Mouse (Mus musculus) spleen, adult 12 weeks (tissue): ENCODE data around the gene Slc11a1.
"Not testable (repeated sequence)": the region's sequence is repeated elsewhere in the genome, so short reads cannot be mapped to it uniquely, and the experiment has no call there.

Experiments used
- DNase-seq: peaks from one replicate; pipeline ENCODE4 v3.0.0; 2022; ENCODE audit warnings: low spot score

The Slc11a1 gene

DNA sequence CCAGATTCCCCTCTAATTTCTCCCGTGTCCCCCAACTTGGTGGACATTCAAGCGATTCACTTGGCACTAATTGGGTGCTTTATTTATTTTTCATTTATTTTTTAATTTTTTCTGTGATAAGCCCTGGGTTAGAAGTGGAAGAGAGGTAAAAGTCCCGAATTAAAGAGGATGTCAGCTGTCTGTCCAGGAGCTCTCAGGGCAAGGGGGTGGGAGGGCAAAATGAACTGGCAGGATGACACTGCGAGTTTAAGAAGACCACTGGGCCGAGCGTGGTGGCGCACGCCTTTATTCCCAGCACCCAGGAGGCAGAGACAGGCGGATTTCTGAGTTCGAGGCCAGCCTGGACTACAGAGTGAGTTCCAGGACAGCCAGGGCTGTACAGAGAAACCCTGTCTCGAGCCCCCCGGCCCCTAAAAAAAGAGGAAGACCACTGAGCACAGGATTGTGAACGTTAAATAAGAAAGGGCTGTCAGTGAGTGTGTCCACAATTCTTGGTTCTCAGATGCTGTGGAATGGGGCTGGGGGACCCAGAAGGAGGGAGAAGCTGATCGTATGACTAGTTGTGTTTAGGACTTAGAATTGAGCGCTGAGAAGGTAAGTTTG is 12.5 kb downstream of the Slc11a1 start:
- no peak for DNase-seq

DNA sequence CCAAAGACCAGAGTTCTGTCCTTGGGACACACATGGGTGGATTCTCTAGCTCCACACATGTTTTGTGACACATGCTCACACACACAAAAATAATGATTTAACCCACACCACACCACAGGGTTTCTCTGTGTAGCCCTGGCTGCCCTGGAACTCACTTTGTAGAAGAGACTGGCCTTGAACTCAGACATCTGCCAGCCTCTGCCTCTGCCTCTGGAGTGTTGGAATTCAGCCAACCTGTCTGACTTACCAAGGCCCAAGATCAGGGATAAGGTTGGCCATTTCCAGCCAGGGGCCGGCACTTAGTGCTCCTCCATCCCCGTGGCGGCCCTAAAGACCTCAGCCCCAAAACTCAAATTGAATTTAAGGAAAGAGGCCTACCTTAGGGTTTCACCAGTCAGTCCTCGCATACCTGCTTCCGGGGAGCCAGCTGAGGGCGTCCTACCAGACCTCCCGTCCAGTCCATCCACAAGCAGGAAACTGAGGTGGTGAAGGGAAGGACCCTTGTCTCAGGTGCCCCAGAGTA is 13.5 kb downstream of the Slc11a1 start:
- DNase-seq: no peak

DNA sequence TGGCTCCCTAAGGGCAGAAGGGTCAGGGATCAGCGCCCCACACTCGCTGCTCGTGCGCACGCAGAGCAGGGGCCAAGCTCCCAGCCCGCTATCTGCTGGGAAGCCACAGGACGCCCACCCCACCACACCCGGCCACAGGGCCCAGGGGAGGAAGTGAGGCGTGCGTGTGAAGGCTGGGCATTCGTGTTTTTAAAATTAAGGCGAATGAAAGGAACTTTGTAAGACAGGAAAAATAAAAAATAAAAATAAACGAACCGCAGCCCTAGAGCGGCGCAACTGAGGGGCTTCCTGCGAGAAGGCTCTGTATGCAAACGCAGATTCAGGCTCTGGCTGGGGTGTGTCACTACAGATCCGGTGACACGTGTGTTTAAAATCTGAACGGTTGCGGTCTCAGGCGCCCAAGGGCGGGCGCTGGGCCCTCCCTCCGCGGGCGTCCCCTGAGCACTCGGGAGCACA is 14.9 kb downstream of the Slc11a1 start:
- DNase-seq: peak; percentile 39

DNA sequence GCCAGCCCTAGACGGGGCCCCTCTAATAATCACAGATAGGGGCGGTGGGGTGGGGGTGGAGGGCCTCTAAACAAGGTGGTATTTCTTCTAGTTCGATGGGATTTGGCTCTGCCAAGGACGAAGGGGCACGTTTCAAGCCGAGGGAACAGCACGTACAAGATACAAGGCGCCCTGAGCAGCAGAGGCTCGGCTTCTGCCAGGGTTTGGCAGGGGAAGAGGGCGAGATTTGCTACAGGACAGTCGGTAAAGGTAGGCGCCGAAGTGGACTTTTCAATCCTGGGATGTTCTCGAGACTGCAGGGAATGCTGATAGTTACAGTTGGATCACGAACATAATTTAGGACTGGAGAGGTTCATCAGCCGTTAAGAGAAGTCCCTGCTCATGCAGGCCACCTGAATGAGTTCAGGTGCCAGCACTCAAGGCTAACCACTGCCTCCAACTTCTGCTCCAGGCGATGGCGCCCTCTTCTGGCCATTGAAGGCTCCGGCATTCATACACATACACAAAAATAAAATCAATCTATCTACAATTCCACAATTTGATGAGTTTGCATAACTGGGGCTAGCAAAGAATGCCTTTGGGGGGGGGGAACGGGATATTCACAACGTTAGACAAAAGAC is 15.4 kb downstream of the Slc11a1 start:
- peak; percentile 68 for DNase-seq

DNA sequence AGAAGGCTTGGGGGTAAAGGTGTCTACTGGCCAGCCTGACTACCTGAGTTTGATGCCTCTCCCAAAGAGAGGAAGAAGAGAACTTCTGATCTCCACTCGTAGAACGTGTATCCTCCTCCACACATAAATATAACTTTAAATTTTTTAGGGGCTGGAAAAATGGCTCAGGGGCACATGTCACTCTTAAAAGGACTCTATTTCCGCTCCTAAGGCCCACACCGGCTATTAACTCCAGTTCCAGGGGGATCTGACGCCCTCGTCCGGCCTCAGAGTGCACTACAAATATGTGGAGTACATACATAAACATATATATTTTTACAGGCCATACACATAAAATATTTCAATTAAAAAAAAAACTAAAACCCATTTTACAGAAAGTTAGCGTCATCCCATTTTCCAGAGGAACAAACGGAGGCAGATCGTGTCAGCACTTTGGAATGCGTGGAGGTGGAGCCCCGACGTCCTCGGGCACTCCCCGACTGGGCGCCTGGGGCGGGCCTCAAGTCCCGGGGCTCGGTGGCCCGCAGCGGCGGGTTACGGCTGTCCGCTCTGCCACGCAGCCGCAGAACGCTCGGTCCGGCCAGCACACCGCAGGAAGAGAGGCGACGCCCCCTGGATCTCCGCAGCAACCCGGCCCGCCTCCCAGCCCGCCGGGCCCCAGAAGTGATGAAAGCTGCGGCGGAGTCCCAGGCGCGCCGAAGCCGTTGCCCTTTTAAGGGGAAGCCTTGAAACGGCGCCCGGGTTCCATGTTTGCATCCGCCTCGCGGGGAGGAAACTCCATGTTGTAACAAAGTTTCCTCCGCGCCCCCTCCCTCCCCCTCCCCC is 16.1 kb downstream of the Slc11a1 start, which contains the start of gene Ctdsp1:
Gene Ctdsp1, plus strand, starts transcription at position 586 of the 825 bp plus-strand sequence.
- peak; percentile 84 for DNase-seq

DNA sequence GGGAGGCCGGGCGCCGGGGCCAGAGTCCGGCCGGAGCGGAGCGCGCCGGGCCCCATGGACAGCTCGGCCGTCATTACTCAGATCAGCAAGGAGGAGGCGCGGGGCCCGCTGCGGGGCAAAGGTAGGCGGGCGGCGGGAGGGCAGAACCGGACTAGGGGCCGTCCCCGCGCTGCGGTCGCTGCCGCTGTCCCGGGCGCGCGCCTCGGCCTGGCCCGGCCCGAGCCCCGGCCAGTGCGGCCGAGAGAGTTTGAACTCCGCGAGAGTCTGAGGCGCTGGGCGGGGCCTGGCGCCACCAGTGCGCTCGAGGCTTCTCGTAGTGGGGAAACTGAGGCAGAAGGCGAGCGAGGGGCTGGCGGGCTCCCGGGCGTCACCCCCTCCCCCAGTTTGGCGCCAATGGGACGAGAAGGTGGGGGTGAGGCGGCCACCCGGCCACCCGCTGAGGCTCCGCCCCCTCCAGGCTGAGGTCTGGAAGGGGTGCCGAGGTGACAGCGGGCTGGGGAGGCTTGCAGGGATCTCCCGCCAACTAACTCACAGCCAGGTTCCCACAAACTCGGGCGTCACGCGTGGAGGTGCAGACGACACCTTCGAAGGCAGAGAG is 16.9 kb downstream of the Slc11a1 start:
- DNase-seq: peak; percentile 68

DNA sequence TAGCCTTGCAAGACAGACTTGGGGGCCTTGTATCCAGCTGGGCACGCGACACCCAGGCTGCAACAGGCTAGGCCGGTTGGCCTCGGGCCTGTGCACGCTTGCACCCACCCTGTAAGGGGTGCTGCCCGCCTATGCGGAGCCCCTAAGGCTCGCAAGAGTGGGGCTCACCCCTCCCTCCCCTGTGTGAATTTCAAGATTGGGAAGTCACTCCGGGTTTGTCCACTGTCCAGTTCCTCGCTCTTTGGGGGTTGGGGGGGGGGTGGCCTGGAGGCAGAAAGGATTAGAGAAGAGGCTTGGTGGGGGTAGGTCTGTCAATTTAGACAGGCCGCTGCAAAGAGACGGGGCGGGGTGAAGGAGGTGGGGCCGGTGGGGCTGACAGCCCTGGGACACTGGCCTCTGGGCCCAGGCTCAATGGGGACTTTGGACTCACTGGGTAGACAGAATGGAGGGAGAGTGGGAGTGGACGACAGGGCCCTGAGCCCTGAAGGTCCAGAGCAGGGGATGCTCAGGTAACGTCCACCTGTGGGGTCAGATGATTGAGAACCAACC is 17.5 kb downstream of the Slc11a1 start:
- DNase-seq: no peak

DNA sequence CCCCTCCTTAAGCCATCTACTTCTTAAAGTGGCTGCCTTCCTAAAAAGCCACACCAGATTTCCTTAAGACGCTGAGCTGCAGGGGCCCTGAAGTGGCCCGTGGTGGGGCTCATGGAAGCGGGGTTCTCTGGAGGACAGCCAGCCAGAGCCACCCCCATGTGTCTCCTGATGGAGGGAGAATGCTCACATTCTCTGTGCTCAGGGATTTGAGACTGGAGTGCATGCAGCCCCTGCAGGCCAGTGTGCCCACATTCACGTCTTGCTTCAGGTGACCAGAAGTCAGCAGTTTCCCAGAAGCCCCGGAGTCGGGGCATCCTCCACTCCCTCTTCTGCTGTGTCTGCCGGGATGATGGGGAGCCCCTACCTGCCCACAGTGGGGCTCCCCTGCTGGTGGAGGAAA is 18.0 kb downstream of the Slc11a1 start:
- DNase-seq: no peak

DNA sequence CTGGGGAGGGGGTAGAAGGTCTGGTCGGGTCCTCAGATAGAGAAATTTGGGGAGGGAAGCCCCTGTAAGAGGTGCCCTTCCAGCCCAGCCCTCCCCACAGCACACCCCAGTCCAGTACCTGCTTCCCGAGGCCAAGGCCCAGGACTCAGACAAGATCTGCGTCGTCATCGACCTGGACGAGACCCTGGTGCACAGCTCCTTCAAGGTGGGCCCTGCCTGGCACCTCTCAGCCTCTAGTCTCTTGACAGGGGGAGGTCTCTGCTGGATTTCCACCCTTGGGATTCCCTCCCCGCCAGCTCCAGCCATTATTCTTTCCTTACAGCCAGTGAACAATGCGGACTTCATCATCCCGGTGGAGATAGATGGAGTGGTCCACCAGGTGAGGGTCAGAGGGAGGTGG is 18.7 kb downstream of the Slc11a1 start:
- no peak for DNase-seq

DNA sequence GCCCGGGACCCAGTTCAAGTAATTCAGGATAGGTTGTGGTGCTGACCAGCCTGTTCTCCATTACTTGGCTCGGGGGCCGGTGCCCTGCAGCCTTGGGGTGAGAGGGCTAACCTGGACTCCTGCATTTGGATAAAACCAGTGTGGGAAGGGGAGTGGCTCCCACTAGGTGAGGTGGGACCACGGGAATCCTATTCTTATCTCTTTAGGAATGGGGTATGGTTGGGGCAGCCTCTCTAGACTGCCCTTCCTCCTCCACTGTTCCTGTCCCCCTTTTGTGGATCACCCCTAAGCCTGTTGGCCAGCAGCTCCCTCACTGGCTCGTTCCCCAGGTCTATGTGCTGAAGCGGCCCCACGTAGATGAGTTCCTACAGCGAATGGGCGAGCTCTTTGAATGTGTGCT is 19.3 kb downstream of the Slc11a1 start:
- DNase-seq: no peak

DNA sequence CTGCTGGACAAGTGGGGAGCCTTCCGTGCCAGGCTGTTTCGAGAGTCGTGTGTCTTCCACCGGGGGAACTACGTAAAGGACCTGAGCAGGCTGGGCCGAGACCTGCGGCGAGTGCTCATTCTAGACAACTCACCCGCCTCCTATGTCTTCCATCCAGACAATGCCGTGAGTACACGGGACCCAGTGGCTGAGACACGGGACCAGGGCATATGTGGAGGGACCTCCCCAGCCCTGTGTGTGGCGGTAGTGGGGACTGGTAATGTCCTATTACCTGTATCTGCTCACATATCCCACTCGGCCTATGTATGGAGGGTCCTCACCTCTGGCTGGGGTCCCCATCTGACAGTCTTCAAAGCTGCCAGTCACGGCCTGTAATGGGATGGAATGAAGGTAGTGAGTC is 19.9 kb downstream of the Slc11a1 start:
- no peak for DNase-seq

DNA sequence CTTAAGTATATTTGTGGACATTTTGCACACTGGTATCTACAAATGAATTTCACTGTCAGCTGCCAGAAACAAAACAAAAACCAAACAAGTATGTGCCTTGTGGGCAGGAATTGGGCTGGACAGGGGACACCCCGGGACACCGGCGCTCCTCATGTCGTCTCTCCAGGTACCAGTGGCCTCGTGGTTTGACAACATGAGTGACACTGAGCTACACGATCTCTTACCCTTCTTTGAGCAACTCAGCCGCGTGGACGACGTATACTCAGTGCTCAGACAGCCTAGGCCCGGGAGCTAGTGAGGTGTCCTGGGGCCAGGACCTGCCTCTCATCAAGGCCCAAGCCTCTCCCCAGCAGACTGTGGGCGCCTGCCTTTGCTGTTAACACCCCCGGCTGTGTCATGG is 20.3 kb downstream of the Slc11a1 start:
- DNase-seq: no peak

DNA sequence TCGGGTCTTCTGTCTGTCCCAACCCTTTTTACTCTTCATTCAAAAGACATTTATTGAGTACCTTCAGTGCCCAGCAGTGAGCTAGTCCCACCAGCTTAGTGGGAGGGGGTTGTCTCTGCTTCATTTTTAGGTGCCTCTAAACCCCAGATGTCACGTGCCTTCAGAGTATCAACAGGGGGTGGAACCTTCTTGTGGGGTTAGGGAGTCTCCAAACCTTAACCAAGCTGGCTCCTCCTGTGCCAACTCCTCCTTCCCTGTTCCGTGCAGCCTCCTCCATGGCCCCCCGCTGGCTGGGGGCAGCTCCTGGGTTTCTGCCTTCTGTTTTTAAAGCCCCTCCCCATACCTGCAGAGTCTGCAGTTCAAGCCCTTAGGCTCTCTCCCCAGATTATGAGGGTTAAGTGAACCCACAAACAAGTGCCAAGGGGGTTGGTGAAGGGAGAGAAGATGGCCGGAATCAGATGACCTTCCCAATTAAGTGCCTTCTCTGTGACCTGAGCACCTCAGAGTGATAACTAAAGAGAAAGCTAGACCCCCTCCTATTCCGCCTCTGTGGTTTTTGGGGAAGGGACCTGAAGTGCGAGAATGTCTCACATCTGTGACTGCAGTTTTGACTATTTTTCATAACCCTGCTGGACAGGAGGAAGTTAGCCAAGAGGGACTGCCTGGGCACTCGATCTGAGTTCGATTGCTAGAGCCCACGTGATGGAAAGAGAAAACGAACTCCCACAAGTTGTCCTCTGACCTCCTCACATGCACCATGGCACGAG is 21.6 kb downstream of the Slc11a1 start:
- DNase-seq: not testable (repeated sequence)

DNA sequence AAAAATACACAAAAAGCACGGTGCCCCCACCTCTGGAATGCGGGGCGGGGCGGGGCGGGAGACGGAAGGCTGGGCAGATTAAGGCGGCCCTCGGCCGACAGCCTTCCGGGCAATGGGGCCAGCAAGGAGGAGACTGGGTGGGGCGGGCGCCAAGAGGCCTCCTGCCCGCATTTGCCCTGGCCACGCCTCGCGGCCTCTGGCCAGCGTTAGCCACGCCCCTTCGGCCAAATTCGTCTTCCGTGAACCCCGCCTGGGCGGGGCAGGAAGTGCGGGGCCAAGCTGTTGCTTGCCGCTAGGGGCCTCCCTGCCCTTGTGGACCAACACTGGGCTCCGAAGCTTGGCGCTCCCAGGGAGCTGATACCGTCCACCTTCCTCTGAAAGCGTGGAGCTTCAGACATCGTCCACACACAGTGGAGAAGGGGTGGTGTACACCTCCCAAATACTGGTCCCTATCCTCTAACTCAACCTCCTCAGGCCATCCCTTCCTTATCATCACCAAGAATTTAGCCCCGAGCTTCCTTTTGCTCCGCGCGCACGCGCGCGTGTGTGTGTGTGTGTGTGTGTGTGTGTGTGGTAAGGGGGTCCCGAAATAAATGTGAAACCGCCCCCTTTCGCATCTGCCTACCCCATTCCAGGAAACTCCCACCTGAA is 22.4 kb downstream of the Slc11a1 start:
- DNase-seq: peak; percentile 96

DNA sequence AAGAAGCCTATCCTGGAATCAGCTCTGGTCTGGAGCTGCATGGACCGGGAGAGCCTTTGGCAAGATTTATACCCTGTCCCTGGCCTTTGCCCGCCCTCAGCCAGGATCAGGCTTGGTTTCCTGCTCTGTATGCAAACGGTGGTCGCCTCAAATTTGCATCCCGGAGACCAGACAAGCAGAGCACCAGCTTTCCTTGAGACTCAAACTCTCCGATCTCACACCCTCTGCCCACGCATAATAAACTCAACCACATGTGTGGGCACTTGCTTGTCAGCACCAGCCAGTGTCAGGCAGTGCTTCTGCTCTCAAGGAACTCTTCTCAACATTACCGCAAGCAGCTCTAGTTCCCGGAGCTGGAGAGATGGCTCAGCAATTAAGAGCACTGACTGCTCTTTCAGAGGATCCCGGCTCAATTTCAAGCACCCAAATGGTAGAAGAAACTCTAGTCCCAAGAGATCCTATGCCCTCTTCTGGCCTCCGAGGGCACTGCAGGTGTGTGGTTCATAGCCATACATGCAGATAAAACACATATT is 23.0 kb downstream of the Slc11a1 start:
- DNase-seq: peak; percentile 71

DNA sequence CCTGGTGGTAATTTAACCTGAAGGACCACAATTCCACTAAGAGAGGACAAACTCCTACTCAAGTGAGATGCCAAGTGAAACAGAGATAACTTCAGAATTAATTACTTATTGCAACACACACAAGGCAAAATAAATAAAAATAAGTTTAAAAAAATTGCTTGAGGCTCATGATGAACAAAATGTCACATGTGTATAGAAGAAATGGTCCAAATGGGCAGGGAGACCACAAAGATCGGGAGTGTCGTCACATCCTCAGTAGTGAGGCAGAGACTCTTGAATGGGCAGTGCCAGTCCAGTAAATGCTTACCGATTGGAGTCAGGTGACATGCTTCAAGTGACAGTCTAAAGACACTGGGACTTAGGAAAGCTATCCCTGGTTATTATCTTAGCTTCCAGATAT is 25.5 kb downstream of the Slc11a1 start:
- DNase-seq: no peak

DNA sequence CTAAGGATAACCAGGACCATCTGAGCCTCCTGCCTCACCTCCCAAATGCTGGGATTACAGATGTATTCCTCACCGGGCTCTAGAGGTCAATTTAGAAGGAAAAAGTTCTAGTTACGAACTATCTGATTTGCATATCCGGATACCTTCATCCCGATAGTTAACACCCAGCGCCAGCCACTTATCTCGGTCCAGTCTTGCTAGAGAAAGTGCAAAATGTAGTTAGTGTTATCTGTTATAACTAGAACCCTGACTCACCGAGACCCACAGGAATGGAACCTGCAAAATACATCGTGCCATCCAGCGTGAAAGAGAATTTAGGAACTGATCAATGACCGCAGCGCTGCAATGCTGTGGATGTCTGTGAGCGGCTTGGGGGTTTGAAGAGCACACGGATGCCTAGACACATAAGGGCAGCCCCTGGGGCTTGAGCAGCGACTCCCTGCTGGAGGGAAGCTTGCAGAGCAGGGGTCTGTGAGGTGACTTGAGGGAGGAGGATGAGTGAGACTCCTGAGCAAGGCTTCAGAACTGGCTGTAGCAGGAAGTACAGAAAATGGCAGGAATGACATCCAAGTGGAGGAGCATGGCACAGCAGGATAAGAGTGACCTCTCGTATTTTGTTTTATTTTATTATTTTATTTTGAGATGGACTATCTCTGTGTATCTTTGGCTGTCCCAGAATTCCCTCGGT is 26.2 kb downstream of the Slc11a1 start:
- DNase-seq: no peak

DNA sequence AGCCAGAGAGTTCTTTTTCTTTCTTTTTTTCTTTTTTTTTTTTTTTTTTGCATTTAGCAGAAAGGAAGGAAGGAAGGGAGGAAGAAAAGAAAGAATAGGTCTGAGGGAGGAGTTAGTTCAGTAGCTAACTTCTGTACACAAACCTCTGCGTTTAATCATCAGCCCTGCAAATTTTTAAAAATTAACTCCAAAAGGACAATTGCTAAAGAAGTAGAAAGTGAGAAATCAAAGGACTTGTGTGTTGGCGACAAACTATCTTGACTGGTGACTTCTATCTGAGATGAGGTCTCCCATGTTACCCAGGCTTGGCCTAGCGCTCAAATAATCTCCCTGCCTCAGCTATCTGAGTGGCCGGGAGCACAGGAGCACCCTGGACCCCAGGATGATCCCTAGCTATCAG is 29.2 kb downstream of the Slc11a1 start:
- DNase-seq: no peak

DNA sequence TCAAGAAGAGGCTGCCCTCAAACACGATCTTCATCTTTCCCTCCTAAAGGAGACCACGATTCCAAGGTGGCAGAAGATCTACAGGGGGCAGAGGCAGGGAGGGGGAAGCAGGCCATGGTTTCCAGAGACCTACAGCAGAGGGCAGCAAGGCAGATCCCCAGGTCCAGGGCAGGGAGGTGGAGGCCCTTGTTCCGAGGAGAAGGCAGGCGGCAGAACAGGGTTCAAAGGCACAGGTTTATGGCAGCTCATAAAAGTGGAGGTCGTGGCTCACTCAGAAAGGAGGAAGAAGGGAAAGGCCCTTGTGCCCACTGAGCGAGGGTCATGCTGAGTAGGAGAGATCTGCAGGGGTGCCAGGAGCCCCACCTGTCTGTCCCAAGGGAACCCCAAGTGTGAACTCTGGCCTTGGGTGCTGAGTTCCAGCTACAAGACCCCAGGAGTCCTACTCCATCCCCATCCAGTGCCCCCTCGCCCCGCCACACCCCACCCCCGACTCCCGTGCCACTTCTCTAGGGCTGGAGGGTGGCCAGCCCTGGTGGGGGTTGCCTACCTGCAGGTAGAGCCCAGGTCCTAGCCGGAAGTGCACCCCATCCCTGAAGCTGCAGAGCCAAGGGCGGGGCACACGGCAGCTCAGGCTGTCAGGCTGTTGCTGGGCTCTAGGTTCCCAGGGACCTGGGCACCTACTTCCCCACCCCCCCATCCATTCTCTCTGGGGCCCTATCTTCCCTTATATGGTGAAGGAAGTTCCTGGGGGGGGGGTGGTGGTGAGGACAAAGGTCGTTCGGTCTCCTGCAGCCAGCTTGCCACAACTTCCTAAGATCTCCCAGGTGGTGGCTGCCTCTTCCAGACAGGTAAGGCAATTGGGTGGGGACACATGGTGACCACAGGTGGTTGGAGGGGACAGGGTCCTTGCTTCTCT is 33.9 kb downstream of the Slc11a1 start, which contains the start of gene Vil1:
Gene Vil1, plus strand, starts transcription at position 788 of the 916 bp plus-strand sequence.
- no peak for DNase-seq
